Mouse (Mus musculus): ENCODE measurements around the gene Prb1. TPM values are rescaled to one million over a fixed set of nuclear protein-coding genes. Genes with fewer than 3 reads are reported as not detected.
"Not testable (repeated sequence)": the region's sequence is repeated elsewhere in the genome, so short reads cannot be mapped to it uniquely, and the experiment has no call there.

Prb1 gene
- not detected in 2 replicates for polyA plus RNA-seq (2016; fragmentation: Nextera tagmentation; extraction: Ambion mirVana)

- H3K36me3 ChIP-seq; H3K4me1 ChIP-seq; H3K4me2 ChIP-seq (replicated peaks); H3K9me3 ChIP-seq; H3K27ac ChIP-seq (replicated peaks); H3K4me3 ChIP-seq; ATAC-seq (ENCODE audit: low FRiP score, low read depth); H3K27me3 ChIP-seq; H3K9ac ChIP-seq (replicated peaks): not testable (repeated sequence)
Measured at GRCm38 (mm10) chr6:132210421-132210820, at the start of gene Prb1. Gene Prb1 (minus strand): TSS chr6:132210521.

Other genes with a start within 250 kb of the Prb1 start
- not detected in 2 replicates for gene Prpmp5, start 104.2 kb upstream of the Prb1 start, polyA plus RNA-seq (2016; fragmentation: Nextera tagmentation; extraction: Ambion mirVana)
- gene Gm8882, start 153.6 kb upstream of the Prb1 start, polyA plus RNA-seq (2016; fragmentation: Nextera tagmentation; extraction: Ambion mirVana), result not detected in 2 replicates